Comparison of ENCODE assay signal across 20 mouse cellular contexts in the genomic region with DNA sequence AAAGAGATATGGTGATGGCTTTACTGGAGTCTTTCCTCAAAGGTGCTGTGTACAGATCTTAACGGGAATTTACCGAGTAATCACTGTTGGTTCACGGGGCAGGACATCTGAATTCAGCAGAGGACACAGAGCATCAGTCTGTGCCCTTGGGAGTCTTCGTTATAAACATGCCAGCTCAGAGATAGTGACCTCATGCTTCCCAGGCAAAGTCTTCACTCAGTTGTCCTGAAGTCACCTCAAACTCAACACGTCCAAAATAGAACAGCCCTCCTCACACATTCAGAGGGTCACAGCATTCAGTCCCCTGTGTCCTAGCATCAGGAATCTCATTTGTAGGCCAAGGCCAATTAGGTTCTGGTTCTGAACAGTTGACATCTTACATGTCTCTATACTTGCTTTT.
DNase-seq lines count a peak whose midpoint lies in the region; ATAC-seq and TF ChIP-seq lines count a peak whose summit lies in the region.
"Had no signal": no experiment of that assay in that cellular context is flagged by ENCODE, and none has a peak within 500 bp of the region (broad histone marks: within the 10 kb centered on the region; RNA-seq: fewer than 3 reads in every experiment).

No protein-coding gene starts in this region.

- H3K27ac ChIP-seq in heart, embryonic 11.5 days (ENCODE audit: low read depth, low read length): no peak overlapping the region
- H3K27ac ChIP-seq in intestine, postnatal 0 days (ENCODE audit: low read depth, low read length): no peak overlapping the region
- H3K27ac ChIP-seq: embryonic facial prominence, embryonic 12.5 days; forebrain, embryonic 12.5 days; hindbrain, embryonic 12.5 days had no signal

- DNase-seq in adrenal gland, adult 2 months: peak; percentile 36
- no peak for DNase-seq in adrenal gland, postnatal 4 days (ENCODE audit: low spot score in 2 of 2)
- peak; percentile 49 to 61 for DNase-seq in heart, adult 9 months (ENCODE audit: low spot score in 2 of 2)
- peak; percentile 19 for DNase-seq in testis, postnatal 14 days (ENCODE audit: low spot score)
- DNase-seq in testis, postnatal 10 days (ENCODE audit: low spot score): no peak
- DNase-seq: adrenal gland, adult 8-10 months; cerebellum, adult 11-12 months; cerebellum, adult 9-10 months; cerebellum, postnatal 25 days; gastrocnemius, postnatal 10 days; kidney, adult 11 months had no signal

- no peaks in the 10 kb centered on the region for H3K9me3 ChIP-seq in heart, embryonic 11.5 days (replicated peaks; ENCODE audit: control insufficient read depth, low read length)
- H3K9me3 ChIP-seq in intestine, postnatal 0 days (ENCODE audit: control insufficient read depth): no peaks in the 10 kb centered on the region
- H3K9me3 ChIP-seq: embryonic facial prominence, embryonic 12.5 days; forebrain, embryonic 12.5 days; heart, embryonic 12.5 days; hindbrain, embryonic 12.5 days had no signal

- no peaks in the 10 kb centered on the region for H3K27me3 ChIP-seq in heart, embryonic 11.5 days (ENCODE audit: control insufficient read depth, insufficient read depth, low read length)
- H3K27me3 ChIP-seq in intestine, postnatal 0 days (replicated peaks; ENCODE audit: control insufficient read depth, insufficient read depth, low read length): no peaks in the 10 kb centered on the region
- H3K27me3 ChIP-seq: embryonic facial prominence, embryonic 12.5 days; forebrain, embryonic 12.5 days; heart, embryonic 12.5 days; hindbrain, embryonic 12.5 days had no signal

- no peak overlapping the region for H3K9ac ChIP-seq in heart, embryonic 11.5 days (ENCODE audit: low read depth, low read length)
- no peak overlapping the region for H3K9ac ChIP-seq in intestine, postnatal 0 days (ENCODE audit: low read depth, low read length)
- H3K9ac ChIP-seq: embryonic facial prominence, embryonic 12.5 days; forebrain, embryonic 12.5 days; heart, embryonic 12.5 days; hindbrain, embryonic 12.5 days had no signal

- H3K4me2 ChIP-seq in heart, embryonic 11.5 days: no peak overlapping the region
- no peak overlapping the region for H3K4me2 ChIP-seq in intestine, postnatal 0 days (replicated peaks; ENCODE audit: low read depth)
- H3K4me2 ChIP-seq: embryonic facial prominence, embryonic 12.5 days; forebrain, embryonic 12.5 days; heart, embryonic 12.5 days; hindbrain, embryonic 12.5 days had no signal

- peaks cover 2% of the 10 kb centered on the region; the same call in 1 of the 2 replicates for H3K4me1 ChIP-seq in heart, embryonic 11.5 days (ENCODE audit: control insufficient read depth, insufficient read depth, low read length)
- no peaks in the 10 kb centered on the region for H3K4me1 ChIP-seq in intestine, postnatal 0 days (replicated peaks; ENCODE audit: control insufficient read depth, insufficient read depth, low read length)
- H3K4me1 ChIP-seq: forebrain, embryonic 12.5 days; hindbrain, embryonic 12.5 days had no signal

- TF ChIP-seq CTCF in intestine, postnatal 0 days (IDR thresholded peaks at IDR 0.05; ENCODE audit: low read depth): no peak

- no peak overlapping the region for H3K4me3 ChIP-seq in heart, embryonic 11.5 days (ENCODE audit: low read depth, low read length)
- H3K4me3 ChIP-seq in intestine, postnatal 0 days (ENCODE audit: low read depth, low read length): no peak overlapping the region
- H3K4me3 ChIP-seq: embryonic facial prominence, embryonic 12.5 days; forebrain, embryonic 12.5 days; heart, embryonic 12.5 days; hindbrain, embryonic 12.5 days had no signal

- 61% methylated on average over 5 of the region's 5 CpGs for WGBS in heart, embryonic 11.5 days (ENCODE audit: insufficient replicate concordance)
- 81% methylated on average over 5 of the region's 5 CpGs for WGBS in intestine, postnatal 0 days

- ATAC-seq in heart, embryonic 11.5 days (replicated peaks; ENCODE audit: insufficient number of reproducible peaks, low FRiP score, low TSS enrichment): no peak
- ATAC-seq in intestine, postnatal 0 days: no peak
- ATAC-seq: forebrain, embryonic 16.5 days; hindbrain, embryonic 16.5 days; inflammation-experienced regulatory T-cells, adult 6 months had no signal

- no peaks in the 10 kb centered on the region for H3K36me3 ChIP-seq in heart, embryonic 11.5 days (ENCODE audit: control insufficient read depth, insufficient read depth, low read length)
- no peaks in the 10 kb centered on the region for H3K36me3 ChIP-seq in intestine, postnatal 0 days (ENCODE audit: control insufficient read depth, insufficient read depth)
- H3K36me3 ChIP-seq: embryonic facial prominence, embryonic 12.5 days; forebrain, embryonic 12.5 days; heart, embryonic 12.5 days; hindbrain, embryonic 12.5 days had no signal

Comparison
In these comparisons a context has a peak if more than half of its experiments do, and no peak if none do; other contexts are left out.
1. DNase-seq: peak in adrenal gland, adult 2 months (single experiment), heart, adult 9 months (2 of 2) and testis, postnatal 14 days (single experiment); none in adrenal gland, postnatal 4 days (0 of 2) and testis, postnatal 10 days (single experiment).